Mouse (Mus musculus): Measurements from ENCODE around the gene Arpc5l. TPM values are rescaled to one million over a fixed set of nuclear protein-coding genes. Genes with fewer than 3 reads are reported as not detected.

Arpc5l gene
- polyA plus RNA-seq, 1 experiment, result 64.3 TPM

DNA sequence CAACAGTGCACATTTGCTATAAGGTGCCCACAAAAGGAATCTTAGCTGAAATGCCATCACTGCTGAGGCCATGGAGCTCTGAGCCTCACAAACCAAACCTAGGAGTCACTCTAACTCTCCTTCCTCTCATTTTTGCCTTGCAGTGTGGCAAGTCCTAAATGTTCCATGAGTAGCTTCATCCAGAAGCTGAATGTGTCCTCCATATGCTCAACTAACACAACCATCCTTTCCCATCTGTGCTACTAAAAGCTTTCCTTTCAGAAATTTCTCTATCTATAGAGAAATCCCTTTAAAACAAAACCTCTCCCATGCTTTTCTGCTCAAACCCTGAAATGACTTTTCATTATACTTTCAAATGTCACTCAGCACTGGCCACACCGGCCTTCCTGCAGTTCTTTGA is 26.5 kb downstream of the Arpc5l start:
- Histone ChIP-seq H3K27ac (ENCODE audit: insufficient read depth, low read length) (no peak overlapping the region), H3K4me1 (ENCODE audit: control insufficient read depth, insufficient read depth, low read length) (no peaks in the 10 kb centered on the region), H3K4me3 (ENCODE audit: insufficient read depth, low read length) (no peak overlapping the region)
- TF ChIP-seq CTCF (IDR thresholded peaks at IDR 0.05; ENCODE audit: borderline replicate concordance, insufficient read depth, low read length) (no peak), POLR2A (IDR thresholded peaks at IDR 0.05; ENCODE audit: low read depth, low read length) (no peak)

DNA sequence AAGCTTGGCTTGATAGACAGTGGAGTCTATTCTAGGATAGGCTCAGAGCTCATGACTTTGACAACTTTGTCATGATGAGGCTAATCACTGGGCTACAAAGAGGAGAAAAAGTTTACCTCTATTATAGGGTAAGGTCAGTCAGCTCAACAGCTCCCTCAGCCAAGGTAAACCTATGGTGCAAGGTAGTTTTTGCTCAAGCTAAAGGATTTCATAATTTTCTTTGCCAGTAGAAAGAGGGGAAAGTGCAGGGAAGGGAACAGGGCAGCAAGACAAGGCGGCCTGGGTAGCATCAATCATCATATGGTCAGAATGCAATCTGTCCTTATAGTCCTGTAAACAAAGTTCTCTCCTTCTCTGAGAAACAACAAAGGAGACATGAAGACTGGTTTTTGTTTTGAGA is 35.1 kb downstream of the Arpc5l start:
- no peak for TF ChIP-seq POLR2A (IDR thresholded peaks at IDR 0.05; ENCODE audit: low read depth, low read length)
- no peak for TF ChIP-seq CTCF (IDR thresholded peaks at IDR 0.05; ENCODE audit: borderline replicate concordance, insufficient read depth, low read length)
- H3K4me3 ChIP-seq (ENCODE audit: insufficient read depth, low read length), result no peak overlapping the region

DNA sequence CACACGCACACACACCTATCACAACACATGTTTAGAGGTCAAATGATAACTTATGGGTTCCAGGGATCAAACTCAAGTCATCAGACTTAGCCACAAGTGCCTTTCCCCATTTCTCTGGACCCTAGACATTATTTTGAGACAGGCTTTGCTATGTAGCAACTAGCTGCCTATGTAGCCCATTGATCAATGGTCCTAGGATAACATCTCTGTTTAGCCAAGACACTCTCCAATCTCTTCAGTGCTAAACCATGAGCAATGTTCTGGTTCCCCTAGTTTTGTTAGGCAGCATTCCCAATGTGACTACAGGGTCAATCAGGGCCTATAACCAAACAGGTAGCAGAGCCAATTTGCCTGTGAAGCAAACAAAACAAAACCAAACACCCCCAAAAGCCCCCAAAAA is 43.4 kb downstream of the Arpc5l start:
- H3K4me3 ChIP-seq (ENCODE audit: insufficient read depth, low read length), result no peak overlapping the region
- no peak overlapping the region for H3K27ac ChIP-seq (ENCODE audit: insufficient read depth, low read length)
- no peaks in the 10 kb centered on the region for H3K4me1 ChIP-seq (ENCODE audit: control insufficient read depth, insufficient read depth, low read length)
- TF ChIP-seq CTCF (IDR thresholded peaks at IDR 0.05; ENCODE audit: borderline replicate concordance, insufficient read depth, low read length) (no peak), POLR2A (IDR thresholded peaks at IDR 0.05; ENCODE audit: low read depth, low read length) (no peak)

More for the DNA sequence above, 35.1 kb downstream of the Arpc5l start:
- Histone ChIP-seq H3K4me1 (ENCODE audit: control insufficient read depth, insufficient read depth, low read length) (no peaks in the 10 kb centered on the region), H3K27ac (ENCODE audit: insufficient read depth, low read length) (no peak overlapping the region)

DNA sequence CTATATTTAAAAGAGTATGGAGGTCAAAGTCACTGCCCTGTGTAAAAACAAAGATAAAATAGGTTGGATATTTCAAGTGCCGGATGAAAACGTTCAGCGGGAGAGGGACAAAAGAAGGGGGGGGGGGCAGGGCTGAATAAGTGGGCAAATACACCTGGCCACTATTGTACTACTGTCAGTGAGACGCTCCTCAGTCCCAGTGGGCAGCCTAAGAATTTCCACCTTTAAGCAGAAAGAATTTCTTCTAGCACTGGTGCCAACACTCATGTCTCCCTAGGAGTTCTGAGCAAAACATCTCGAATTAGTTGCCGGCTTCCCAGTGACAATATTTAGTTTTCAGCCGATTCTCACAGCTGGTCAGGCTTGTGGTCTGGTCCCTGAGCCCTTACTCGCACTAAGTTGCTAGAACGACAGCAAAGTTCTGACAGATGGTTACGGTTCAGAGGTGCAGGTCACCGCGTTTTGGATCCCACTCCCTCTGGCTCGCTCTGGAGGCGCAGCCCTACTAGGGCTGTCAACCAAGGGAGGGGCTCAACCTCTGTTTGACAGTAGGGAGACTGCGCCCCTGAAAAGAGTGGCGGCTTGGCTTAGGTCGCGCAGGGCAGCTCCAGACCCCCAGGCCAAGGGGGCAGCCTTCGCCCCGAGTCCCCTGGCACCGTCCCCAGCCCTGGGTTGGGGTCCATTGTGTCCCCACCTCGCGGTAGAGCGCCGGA is 59.7 kb downstream of the Arpc5l start:
- TF ChIP-seq POLR2A (IDR thresholded peaks at IDR 0.05; ENCODE audit: low read depth, low read length) (no peak), CTCF (IDR thresholded peaks at IDR 0.05; ENCODE audit: borderline replicate concordance, insufficient read depth, low read length) (no peak)
- Histone ChIP-seq H3K4me3 (ENCODE audit: insufficient read depth, low read length) (peak overlapping the region; percentile 78), H3K4me1 (ENCODE audit: control insufficient read depth, insufficient read depth, low read length) (peaks cover 2% of the 10 kb centered on the region; the same call in 1 of the 2 replicates), H3K27ac (ENCODE audit: insufficient read depth, low read length) (no peak overlapping the region)

Other genes starting within 250 kb of the Arpc5l start
- gene Nr6a1, start 77.7 kb upstream of the Arpc5l start, polyA plus RNA-seq (2011; ENCODE audit: insufficient read length, low read depth, missing spikeins), result 3.1 and 4.3 TPM in 2 replicates
- 0.70 and 4.3 TPM in 2 replicates for gene Olfml2a, start 73.4 kb upstream of the Arpc5l start, polyA plus RNA-seq (2011; ENCODE audit: insufficient read length, low read depth, missing spikeins)
- 0.26 and 0.67 TPM in 2 replicates for gene Wdr38, start 7.9 kb upstream of the Arpc5l start, polyA plus RNA-seq (2011; ENCODE audit: insufficient read length, low read depth, missing spikeins)
- 266 and 282 TPM in 2 replicates for gene Rpl35, start 276 bp downstream of the Arpc5l start, polyA plus RNA-seq (2011; ENCODE audit: insufficient read length, low read depth, missing spikeins)
- 28.0 and 36.3 TPM in 2 replicates for gene Golga1, start 60.2 kb downstream of the Arpc5l start, polyA plus RNA-seq (2011; ENCODE audit: insufficient read length, low read depth, missing spikeins)
- 18.4 and 22.6 TPM in 2 replicates for gene Scai, start 185.4 kb downstream of the Arpc5l start, polyA plus RNA-seq (2011; ENCODE audit: insufficient read length, low read depth, missing spikeins)
- gene Ppp6c, start 221.1 kb downstream of the Arpc5l start, polyA plus RNA-seq (2011; ENCODE audit: insufficient read length, low read depth, missing spikeins), result 85.5 and 89.2 TPM in 2 replicates